Mouse (Mus musculus) layer of hippocampus, adult 2 months (tissue): ENCODE measurements around the gene Agr2. TPM values are rescaled to one million over a fixed set of nuclear protein-coding genes. Genes with fewer than 3 reads are reported as not detected.

Experiments used
- DNase-seq, 2 experiments: peaks; one replicate each; pipeline ENCODE4 v3.0.0; 2022; ENCODE audit warnings: low spot score in 2 of 2
- H3K27ac ChIP-seq: fragments of 200-600 bp; 2 replicates; pipeline ENCODE4 v1.8.1; 2022
- H3K4me3 ChIP-seq: fragments of 200-600 bp; 2 replicates; pipeline ENCODE4 v1.8.1; 2022; ENCODE audit warnings: mild to moderate bottlenecking
- CTCF ChIP-seq: fragments of 200-600 bp; conservative IDR thresholded peaks from 2 replicates; pipeline ENCODE4 v1.8.1; 2022; ENCODE audit warnings: antibody characterized with exemption, mild to moderate bottlenecking, moderate library complexity
- long read RNA-seq, 2 experiments: library from polyadenylated mRNA; stranded (forward); transcript quantifications; one replicate each; pipeline ENCODE4 v2.0.0; 2021; ENCODE audit warnings: borderline mapping rate in 2 of 2
- total RNA-seq, 2 experiments: library from RNA; stranded (reverse); gene quantifications; 2 replicates each; pipeline ENCODE4 v1.2.3; 2021

Agr2 gene
- not detected for total RNA-seq
- long read RNA-seq, experiment 1: 0 reads
- long read RNA-seq, experiment 2: 0 reads

- Histone ChIP-seq H3K4me3 (no peak within 1 kb of the TSS), H3K27ac (no peak within 1 kb of the TSS)
- no peak for DNase-seq
- TF ChIP-seq CTCF: no peak
Observed at GRCm38 (mm10) chr12:35992711-35993110, at the start of gene Agr2. Gene Agr2, plus strand, starts transcription at chr12:35992907.

GRCm38 (mm10) chr12:35951757-35952156 lies 41.0 kb upstream of the Agr2 start:
- Histone ChIP-seq H3K27ac (no peak overlapping the region), H3K4me3 (no peak overlapping the region)
- DNase-seq: peak; percentile 3 to 14
- TF ChIP-seq CTCF: no peak

GRCm38 (mm10) chr12:35957235-35957634 lies 35.5 kb upstream of the Agr2 start:
- no peak for DNase-seq
- TF ChIP-seq CTCF: peak; percentile 71
- Histone ChIP-seq H3K4me3 (no peak overlapping the region), H3K27ac (no peak overlapping the region)

- Histone ChIP-seq H3K27ac (no peak overlapping the region), H3K4me3 (no peak overlapping the region)
- TF ChIP-seq CTCF: no peak
- DNase-seq: no peak
Observed at GRCm38 (mm10) chr12:35966098-35966767, 26.5 kb upstream of the Agr2 start.

- DNase-seq: no peak
- no peak for TF ChIP-seq CTCF
- no peak overlapping the region for H3K4me3 ChIP-seq
- H3K27ac ChIP-seq: no peak overlapping the region
Observed at GRCm38 (mm10) chr12:35966768-35967141, 26.0 kb upstream of the Agr2 start.

- Histone ChIP-seq H3K4me3 (no peak overlapping the region), H3K27ac (no peak overlapping the region)
- no peak for TF ChIP-seq CTCF
- DNase-seq: no peak
Observed at GRCm38 (mm10) chr12:35975898-35976297, 16.8 kb upstream of the Agr2 start.

GRCm38 (mm10) chr12:35977633-35978246 lies 15.0 kb upstream of the Agr2 start:
- TF ChIP-seq CTCF: no peak
- no peak for DNase-seq
- H3K27ac ChIP-seq: no peak overlapping the region
- no peak overlapping the region for H3K4me3 ChIP-seq

- no peak overlapping the region for H3K27ac ChIP-seq
- TF ChIP-seq CTCF: no peak
- no peak for DNase-seq
Observed at GRCm38 (mm10) chr12:35979625-35980024, 13.1 kb upstream of the Agr2 start.

GRCm38 (mm10) chr12:35981732-35982360 lies 10.9 kb upstream of the Agr2 start:
- Histone ChIP-seq H3K27ac (no peak overlapping the region), H3K4me3 (no peak overlapping the region)
- DNase-seq: no peak
- no peak for TF ChIP-seq CTCF

More at GRCm38 (mm10) chr12:35979625-35980024, 13.1 kb upstream of the Agr2 start:
- no peak overlapping the region for H3K4me3 ChIP-seq

GRCm38 (mm10) chr12:35983472-35983871 lies 9.2 kb upstream of the Agr2 start:
- TF ChIP-seq CTCF: no peak
- no peak overlapping the region for H3K4me3 ChIP-seq
- no peak for DNase-seq
- H3K27ac ChIP-seq: no peak overlapping the region

GRCm38 (mm10) chr12:35984743-35985142 lies 8.0 kb upstream of the Agr2 start:
- TF ChIP-seq CTCF: no peak
- Histone ChIP-seq H3K4me3 (no peak overlapping the region), H3K27ac (no peak overlapping the region)
- DNase-seq: no peak

- no peak for TF ChIP-seq CTCF
- Histone ChIP-seq H3K27ac (no peak overlapping the region), H3K4me3 (no peak overlapping the region)
- DNase-seq: no peak
Observed at GRCm38 (mm10) chr12:35993583-35993982, 876 bp downstream of the Agr2 start.

GRCm38 (mm10) chr12:35994098-35994497 lies 1.4 kb downstream of the Agr2 start:
- Histone ChIP-seq H3K4me3 (no peak overlapping the region), H3K27ac (no peak overlapping the region)
- no peak for TF ChIP-seq CTCF
- DNase-seq: no peak
